Mouse (Mus musculus) small intestine, adult 2 months (tissue): ENCODE results near the gene Fblim1. TPM values are rescaled to one million over a fixed set of nuclear protein-coding genes. Genes with fewer than 3 reads are reported as not detected.
A peak's percentile ranks its signal among the peaks of the same experiment; 100 is the strongest.

Experiments
- H3K27ac ChIP-seq: fragments of 200-500 bp; 2 replicates; pipeline ENCODE4 v1.5.1; 2012; ENCODE audit warnings: low read depth, low read length, control low read depth, inconsistent platforms; ENCODE audit not compliant: insufficient read depth
- H3K27me3 ChIP-seq: fragments of 200-500 bp; 2 replicates; pipeline ENCODE4 v1.6.1; 2012; ENCODE audit warnings: mild to moderate bottlenecking, moderate library complexity, low read length, inconsistent platforms; ENCODE audit not compliant: control insufficient read depth, insufficient read depth
- H3K36me3 ChIP-seq: fragments of 200-500 bp; 2 replicates; pipeline ENCODE4 v1.6.1; 2012; ENCODE audit warnings: mild to moderate bottlenecking, low read length, control low read depth, inconsistent platforms; ENCODE audit not compliant: control insufficient read depth, insufficient read depth
- H3K4me1 ChIP-seq: fragments of 200-500 bp; 2 replicates; pipeline ENCODE4 v1.6.1; 2012; ENCODE audit warnings: low read length, inconsistent platforms, mixed read lengths; ENCODE audit not compliant: control insufficient read depth, insufficient read depth, insufficient read length
- H3K4me3 ChIP-seq: fragments of 200-500 bp; 2 replicates; pipeline ENCODE4 v1.5.1; 2012; ENCODE audit warnings: low read depth, mild to moderate bottlenecking, control low read depth, inconsistent platforms, low read length, moderate library complexity
- CTCF ChIP-seq: fragments of 200-500 bp; IDR thresholded peaks from 2 replicates; pipeline ENCODE4 v1.5.1; 2012; ENCODE audit warnings: low read depth, mild to moderate bottlenecking, control low read depth, inconsistent platforms, low read length, moderate library complexity, mixed read lengths; ENCODE audit not compliant: insufficient replicate concordance, insufficient read length; ENCODE audit errors: extremely low read depth
- POLR2A ChIP-seq: fragments of 200-500 bp; IDR thresholded peaks from 2 replicates; pipeline ENCODE4 v1.6.1; 2012; ENCODE audit warnings: low read depth, mild to moderate bottlenecking, control low read depth, inconsistent platforms, low read length, moderate library complexity
- WGBS: fragments of 180-500 bp; shearing (Covaris S2); methylation state at CpG from one replicate; pipeline ENCODE4 v1.1.7; 2018; 5-methylcytosine and 5-hydroxymethylcytosine counted together
- polyA plus RNA-seq: library from polyadenylated mRNA; depleted of rRNA; stranded (reverse); fragments of >200 nt; gene quantifications from 2 replicates; pipeline ENCODE4 v1.2.3, GENCODE M21; 2012

The Fblim1 gene
- polyA plus RNA-seq, 1 experiment, result 108 TPM

GRCm38 (mm10) chr4:141545743-141546333 is 60.1 kb downstream of the Fblim1 start:
- Histone ChIP-seq H3K4me3 (peak overlapping the region; percentile 80), H3K27ac (peak overlapping the region; percentile 100), H3K36me3 (no peaks in the 10 kb centered on the region), H3K27me3 (no peaks in the 10 kb centered on the region), H3K4me1 (peaks cover 6% of the 10 kb centered on the region; the same call in 1 of the 2 replicates)
- under 1% methylated on average over 56 of the region's 56 CpGs for WGBS
- TF ChIP-seq POLR2A (peak; percentile 97), CTCF (no peak)

- peak overlapping the region; percentile 96 for H3K27ac ChIP-seq
- H3K27me3 ChIP-seq, result no peaks in the 10 kb centered on the region
- H3K4me3 ChIP-seq, result peak overlapping the region; percentile 80
- no peak for TF ChIP-seq CTCF
- TF ChIP-seq POLR2A, result peak; percentile 30
- peaks cover 4% of the 10 kb centered on the region; the same call in 1 of the 2 replicates for H3K4me1 ChIP-seq
- H3K36me3 ChIP-seq, result no peaks in the 10 kb centered on the region
- WGBS, result 1% methylated on average over 45 of the region's 45 CpGs
Measured at GRCm38 (mm10) chr4:141545071-141545742, 60.7 kb downstream of the Fblim1 start.

- Histone ChIP-seq H3K27me3 (no peaks in the 10 kb centered on the region), H3K27ac (peak overlapping the region; percentile 39; the same call in 1 of the 2 replicates), H3K36me3 (no peaks in the 10 kb centered on the region), H3K4me3 (no peak overlapping the region), H3K4me1 (no peaks in the 10 kb centered on the region)
- TF ChIP-seq CTCF, result no peak
- TF ChIP-seq POLR2A, result no peak
- WGBS, result 37% methylated on average over 2 of the region's 2 CpGs
Measured at GRCm38 (mm10) chr4:141544536-141544935, 61.4 kb downstream of the Fblim1 start.

- WGBS, result 88% methylated on average over 3 of the region's 3 CpGs
- Histone ChIP-seq H3K27ac (no peak overlapping the region), H3K4me1 (no peaks in the 10 kb centered on the region), H3K36me3 (no peaks in the 10 kb centered on the region), H3K4me3 (no peak overlapping the region), H3K27me3 (no peaks in the 10 kb centered on the region)
- TF ChIP-seq CTCF, result no peak
- TF ChIP-seq POLR2A, result no peak
Measured at GRCm38 (mm10) chr4:141543593-141543992, 62.3 kb downstream of the Fblim1 start.

GRCm38 (mm10) chr4:141541851-141542250 is 64.0 kb downstream of the Fblim1 start:
- 84% methylated on average over 7 of the region's 7 CpGs for WGBS
- H3K4me3 ChIP-seq, result no peak overlapping the region
- H3K36me3 ChIP-seq, result no peaks in the 10 kb centered on the region
- no peaks in the 10 kb centered on the region for H3K27me3 ChIP-seq
- no peak for TF ChIP-seq POLR2A
- TF ChIP-seq CTCF, result no peak
- H3K27ac ChIP-seq, result no peak overlapping the region
- H3K4me1 ChIP-seq, result no peaks in the 10 kb centered on the region

GRCm38 (mm10) chr4:141540844-141541243 is 65.1 kb downstream of the Fblim1 start:
- WGBS, result 72% methylated on average over 3 of the region's 3 CpGs

GRCm38 (mm10) chr4:141539213-141539767 is 66.6 kb downstream of the Fblim1 start:
- Histone ChIP-seq H3K4me3 (peak overlapping the region; percentile 70; the same call in 1 of the 2 replicates), H3K4me1 (peaks cover 4% of the 10 kb centered on the region; the same call in 1 of the 2 replicates), H3K27ac (peak overlapping the region; percentile 95), H3K27me3 (no peaks in the 10 kb centered on the region), H3K36me3 (no peaks in the 10 kb centered on the region)
- TF ChIP-seq CTCF, result no peak
- TF ChIP-seq POLR2A, result no peak
- 17% methylated on average over 12 of the region's 12 CpGs for WGBS

More at GRCm38 (mm10) chr4:141540844-141541243, 65.1 kb downstream of the Fblim1 start:
- no peaks in the 10 kb centered on the region for H3K36me3 ChIP-seq
- H3K27ac ChIP-seq, result no peak overlapping the region
- TF ChIP-seq CTCF, result no peak
- no peak for TF ChIP-seq POLR2A
- no peak overlapping the region for H3K4me3 ChIP-seq
- H3K4me1 ChIP-seq, result peaks cover under 1% of the 10 kb centered on the region; the same call in 1 of the 2 replicates
- H3K27me3 ChIP-seq, result no peaks in the 10 kb centered on the region
